Mouse (Mus musculus) left cerebral cortex, postnatal 25 days (tissue): Measurements from ENCODE around the gene Kcnj4. TPM values are rescaled to one million over a fixed set of nuclear protein-coding genes. Genes with fewer than 3 reads are reported as not detected.

Source experiments
- DNase-seq, 2 experiments: peaks; one replicate each; pipeline ENCODE4 v3.0.0; 2022; ENCODE audit warnings: low spot score in 2 of 2, mixed read lengths in 1 of 2
- intact Hi-C: fragments of 180-260 bp; cut with DNase I; formaldehyde crosslinking; loops from one replicate; pipeline ENCODE4 v1.15.1; 2025
- total RNA-seq, 2 experiments: library from RNA; stranded (reverse); gene quantifications; 2 replicates each; pipeline ENCODE4 v1.2.3; 2021

The Kcnj4 gene
- total RNA-seq, 2 experiments from 2014 or later, result 187 to 209 TPM

DNA sequence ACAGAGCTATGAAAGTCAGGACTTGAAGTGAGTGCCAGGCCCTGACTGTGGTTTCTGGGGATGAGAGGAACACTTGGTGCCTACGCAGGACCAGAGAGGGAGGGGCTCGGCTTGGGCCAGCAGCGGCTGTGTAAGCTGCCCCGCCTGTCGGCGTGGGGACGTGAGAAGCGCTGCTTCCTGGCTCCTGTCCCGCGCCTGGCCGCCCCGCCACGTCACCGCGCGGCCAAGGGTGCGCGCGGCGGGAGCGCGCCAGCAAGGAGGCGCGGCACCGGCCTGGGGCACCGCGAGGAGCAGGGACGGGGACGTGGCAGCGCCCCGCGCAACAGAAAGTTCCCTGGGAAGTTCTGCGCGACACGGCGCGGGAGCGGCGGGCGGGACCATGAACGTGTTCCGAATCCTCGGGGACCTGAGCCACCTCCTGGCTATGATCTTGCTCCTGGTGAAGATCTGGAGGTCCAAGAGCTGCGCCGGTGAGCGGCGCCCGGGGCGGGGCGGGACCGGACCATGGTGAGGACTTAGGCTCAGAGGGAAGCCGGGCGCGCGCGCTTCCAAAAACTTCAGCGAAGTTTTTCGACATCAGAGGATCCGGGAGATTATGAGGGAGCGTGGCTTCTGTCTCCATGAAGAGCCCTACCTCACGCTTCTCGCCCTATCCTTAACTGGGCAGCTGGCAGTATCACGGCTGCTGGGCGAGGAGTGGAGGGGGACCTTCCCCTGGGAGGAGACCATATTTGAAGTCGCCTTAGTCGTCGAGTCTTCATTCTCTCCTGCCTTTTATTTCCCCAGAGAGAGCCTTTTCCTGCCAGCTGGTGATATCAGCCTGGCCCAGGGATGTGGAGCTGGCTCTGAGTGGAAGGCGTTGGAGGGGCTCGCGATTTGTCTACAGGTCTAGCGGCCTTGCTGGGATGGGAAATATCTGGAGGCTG, 11.4 kb upstream of the Kcnj4 start, which contains the start of gene Kdelr3:
Gene Kdelr3 (plus strand): TSS at position 241 of the 926 bp plus-strand sequence.
- peak in 1 of 2 experiments; percentile 55 for DNase-seq

DNA sequence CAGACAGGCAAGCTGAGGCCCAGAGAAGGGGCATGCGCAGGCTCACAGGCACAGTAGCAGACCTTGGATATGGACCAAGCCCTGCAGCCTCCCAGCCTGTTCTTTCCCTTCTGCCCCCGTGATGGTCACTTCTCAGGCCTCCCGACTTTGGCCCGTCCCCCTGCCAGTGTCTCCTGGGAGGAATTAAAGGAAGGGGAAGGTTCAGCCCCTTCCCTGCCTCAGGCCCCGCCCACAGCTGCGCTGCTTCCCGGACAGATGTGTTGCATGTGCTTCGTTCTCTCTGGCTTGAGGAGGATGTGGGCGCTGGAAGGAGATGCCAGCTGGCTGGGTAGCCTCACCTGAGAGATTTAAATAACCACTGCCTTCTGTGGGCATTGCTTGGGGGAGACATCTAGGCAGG, 8.9 kb upstream of the Kcnj4 start:
- intact Hi-C loops, result no loop called here
- DNase-seq, result no peak

More for the DNA sequence above, 11.4 kb upstream of the Kcnj4 start, which contains the start of gene Kdelr3:
- intact Hi-C loops, result no loop called here

DNA sequence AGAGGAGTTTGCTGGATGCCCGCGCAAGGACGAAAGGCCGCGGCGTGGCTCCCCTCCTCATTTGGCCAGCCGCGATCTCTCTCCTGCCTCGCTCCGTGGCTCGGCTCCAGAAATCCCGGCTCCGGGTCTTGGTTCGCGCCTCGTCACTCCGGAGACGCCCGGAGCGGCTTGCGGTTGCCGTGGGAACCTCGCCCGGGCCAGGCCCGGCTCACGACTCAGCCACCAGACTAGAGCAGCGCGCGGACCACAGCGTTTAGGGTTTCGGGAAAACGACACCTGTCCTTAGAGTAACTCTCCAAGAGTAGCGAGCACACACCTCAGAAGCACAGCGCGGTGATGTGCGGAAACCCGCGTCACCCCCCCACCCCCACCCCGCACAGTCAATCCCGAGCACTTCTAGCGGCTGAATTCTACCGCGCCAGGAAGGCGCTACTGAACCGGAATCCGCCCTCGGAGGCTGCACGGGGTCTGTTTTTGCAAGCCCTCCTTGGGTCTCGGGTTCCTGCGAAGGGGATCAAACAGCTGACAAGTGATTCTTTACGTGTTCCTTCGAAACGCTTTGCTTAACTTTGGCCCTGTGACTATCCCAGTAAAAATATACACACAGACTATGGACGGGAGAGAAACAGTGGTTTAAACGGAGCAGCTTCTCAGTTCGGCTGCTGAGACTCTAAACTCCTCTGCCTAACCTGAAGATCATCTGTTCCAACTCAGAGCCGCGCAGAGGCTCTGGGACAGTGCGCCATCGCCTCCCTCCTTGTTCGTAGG, 6.7 kb upstream of the Kcnj4 start:
- DNase-seq, result peak; percentile 87 to 92
- intact Hi-C loops, result loop anchor here (2.0 kb wide), 1 partner anchor 35 kb away; the partner anchor contains the start of gene Ddx17

DNA sequence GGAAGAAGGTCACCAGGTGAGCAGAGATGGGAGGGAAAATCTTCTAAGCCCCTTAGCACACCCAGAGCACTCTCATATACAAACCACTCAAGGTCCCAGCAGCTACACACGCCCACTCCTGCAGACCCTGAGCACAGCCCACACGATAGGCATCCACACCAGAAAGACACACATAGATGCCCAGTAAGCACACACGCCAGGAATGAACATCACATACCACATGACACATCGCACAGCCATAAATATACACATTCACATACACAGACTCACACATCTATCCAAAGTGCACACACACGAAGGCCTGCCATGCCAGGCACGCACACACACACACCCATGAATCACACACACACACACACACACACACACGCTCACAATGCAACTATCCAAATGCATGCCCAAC, 5.4 kb upstream of the Kcnj4 start:
- DNase-seq, result peak; percentile 38 to 66
- intact Hi-C loops, result loop anchor here (2.0 kb wide), 1 partner anchor 36 kb away; the partner anchor contains the start of gene Ddx17

DNA sequence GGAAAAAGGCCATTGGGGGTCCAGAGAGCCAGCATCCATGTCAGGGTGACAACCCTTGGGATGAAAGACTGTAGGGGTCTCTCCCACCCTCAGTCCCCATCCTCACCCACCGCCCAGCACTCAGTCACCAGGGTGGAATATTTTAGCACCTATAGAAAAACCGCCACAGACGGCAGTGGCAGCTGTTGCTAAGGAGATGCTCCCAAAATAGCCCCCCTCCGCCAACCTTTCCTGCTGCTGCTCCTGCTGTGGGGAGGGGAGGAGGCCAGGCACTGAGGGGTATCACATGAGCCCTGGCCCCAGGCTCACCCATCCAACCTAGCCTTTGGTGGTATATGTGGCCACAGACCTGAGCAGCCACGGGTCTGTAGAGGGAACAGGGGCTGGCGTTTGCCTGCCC, 5.0 kb upstream of the Kcnj4 start:
- intact Hi-C loops, result loop anchor here (2.0 to 5.0 kb wide), 3 partner anchors 37 to 97 kb away; partner anchors contain the start of genes Ddx17 and Dmc1
- DNase-seq, result peak; percentile 65 to 86

DNA sequence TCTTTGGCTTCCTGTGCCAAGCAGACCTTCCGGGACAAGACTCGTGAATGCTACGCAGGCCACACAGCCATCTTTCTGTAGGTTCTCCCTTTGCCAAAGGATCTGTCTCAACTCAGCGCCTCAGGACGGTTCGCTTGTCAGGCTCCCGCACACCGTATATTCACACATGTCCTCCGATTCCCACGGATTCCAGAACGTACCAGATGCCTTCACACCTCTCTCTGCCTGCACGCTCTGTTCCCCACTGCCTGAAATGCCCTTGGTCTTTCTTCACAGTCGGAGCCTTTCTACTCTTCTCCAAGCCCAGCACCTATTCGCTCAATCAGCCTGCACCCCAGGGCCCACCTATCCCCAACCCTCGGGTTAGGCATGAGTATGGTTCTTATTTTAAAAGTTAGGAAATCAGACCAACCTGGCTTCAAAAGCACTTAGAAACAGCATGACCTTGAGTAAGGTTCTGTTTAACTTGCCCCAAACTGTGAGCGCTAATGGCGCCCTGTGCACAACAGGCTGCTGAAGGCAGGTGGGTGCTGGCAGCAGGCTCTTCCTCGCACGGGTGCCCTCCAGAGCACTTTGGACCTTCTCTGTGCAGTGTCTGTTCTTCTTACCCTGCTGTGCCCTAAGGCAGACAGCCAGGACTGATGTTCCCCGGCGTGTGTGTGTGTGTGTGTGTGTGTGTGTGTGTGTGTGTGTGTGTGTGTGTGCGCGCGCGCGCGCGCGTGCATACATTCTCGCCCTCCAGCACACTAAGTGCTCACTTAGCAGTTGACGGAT, 2.2 kb upstream of the Kcnj4 start:
- intact Hi-C loops, result loop anchor here (5.0 kb wide), 2 partner anchors 35 to 100 kb away; partner anchors contain the start of gene Dmc1
- DNase-seq, result peak in 1 of 2 experiments; percentile 80

DNA sequence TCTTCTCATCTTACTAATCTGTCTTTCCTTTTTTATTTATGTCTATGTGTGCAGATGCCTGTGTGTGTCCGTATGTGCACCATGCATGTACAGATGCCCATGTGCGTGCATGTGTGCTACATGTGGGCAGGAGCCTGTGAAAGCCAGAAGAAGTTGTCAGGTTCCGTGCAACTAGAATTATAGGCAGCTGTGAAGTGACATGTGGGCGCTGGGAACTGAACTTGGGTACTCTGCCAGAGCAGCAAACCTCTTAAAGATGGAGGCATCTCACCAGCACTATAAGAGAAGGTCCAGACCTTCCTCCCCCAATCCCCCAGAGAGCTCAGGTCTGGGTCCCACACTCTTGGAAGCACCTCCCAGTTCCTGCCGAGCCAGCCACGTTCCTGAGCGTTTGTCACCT, 1.4 kb upstream of the Kcnj4 start:
- intact Hi-C loops, result loop anchor here (5.0 kb wide), 2 partner anchors 34 to 101 kb away; partner anchors contain the start of gene Dmc1

DNA sequence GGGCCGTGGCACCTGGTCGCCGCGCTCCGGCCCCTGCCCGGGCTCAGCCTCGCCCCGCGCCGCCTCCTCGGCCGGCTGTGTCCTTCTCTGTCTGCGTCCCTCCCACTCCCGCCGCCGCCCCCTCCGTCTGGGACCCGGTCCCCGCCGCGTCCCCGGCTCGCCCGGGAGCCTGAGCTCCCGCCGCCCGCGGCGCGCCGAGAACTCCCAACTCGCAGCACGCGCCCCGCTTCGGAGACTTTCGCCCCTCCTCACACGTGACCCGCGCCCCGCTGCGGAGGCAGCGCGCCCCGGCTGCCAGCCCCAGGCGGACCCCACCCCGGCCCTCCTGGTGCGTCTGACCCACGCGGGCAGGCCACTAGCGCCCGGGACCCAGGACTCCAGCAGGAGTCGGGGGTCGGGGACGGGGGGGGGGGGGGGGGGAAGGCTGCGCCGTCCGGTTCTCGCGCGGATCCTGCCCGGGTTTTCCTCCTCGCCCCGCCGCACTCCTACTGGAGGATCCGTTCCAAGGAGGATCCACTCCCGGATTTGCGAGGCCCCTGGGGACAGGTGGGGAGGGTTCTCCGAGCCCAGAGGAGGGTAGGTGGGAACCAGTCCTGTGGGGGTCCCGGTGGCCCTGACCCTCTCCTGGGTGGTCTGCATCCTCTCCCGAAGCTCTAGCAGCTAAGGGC, 709 bp upstream of the Kcnj4 start:
- intact Hi-C loops, result loop anchor here (5.0 kb wide), 2 partner anchors 33 to 102 kb away; partner anchors contain the start of gene Dmc1
- DNase-seq, result peak; percentile 78 to 80

More for the DNA sequence above, 1.4 kb upstream of the Kcnj4 start:
- peak in 1 of 2 experiments; percentile 71 for DNase-seq

DNA sequence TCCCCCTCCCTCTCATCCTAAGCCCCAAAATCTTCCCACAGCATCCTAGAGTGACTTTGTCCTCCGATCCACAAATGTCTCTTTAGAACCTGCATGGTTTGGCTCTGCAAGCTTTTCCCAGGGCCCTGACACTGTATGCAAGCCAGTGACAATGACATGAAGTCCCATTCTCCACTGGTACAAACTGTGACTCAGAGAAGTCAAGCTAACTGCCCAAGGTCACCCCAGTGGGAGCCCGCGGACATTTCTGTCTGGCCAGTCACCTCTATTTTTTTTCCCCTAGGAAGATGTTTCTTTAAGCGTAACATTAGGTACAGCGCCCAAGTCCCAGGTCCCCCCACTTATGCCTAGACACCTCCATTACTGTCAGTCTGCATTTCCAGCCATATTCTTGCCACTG, 1.6 kb downstream of the Kcnj4 start:
- DNase-seq, result no peak
- intact Hi-C loops, result no loop called here

DNA sequence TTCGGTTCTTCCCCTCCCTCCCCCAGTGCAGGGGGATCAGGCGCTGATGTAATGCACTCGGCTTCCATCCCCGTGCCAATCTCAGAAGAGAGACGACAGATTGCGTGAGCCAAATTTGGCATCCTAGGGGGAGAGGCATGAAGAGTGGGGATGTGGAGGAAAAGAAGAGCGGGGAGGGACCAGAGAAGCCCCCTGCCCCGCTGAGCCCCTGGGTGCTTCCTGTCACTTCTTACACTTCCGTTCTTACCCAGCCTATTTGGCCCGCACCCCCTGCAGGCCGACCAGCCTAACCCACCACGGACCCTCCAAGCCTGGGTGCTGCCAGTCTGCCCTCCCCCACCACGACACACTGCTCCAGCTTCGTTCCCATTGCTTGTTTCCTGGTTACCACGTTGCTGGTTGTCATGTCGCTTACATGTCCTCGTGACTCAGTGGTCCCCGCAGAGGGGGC, 2.1 kb downstream of the Kcnj4 start:
- intact Hi-C loops, result no loop called here

DNA sequence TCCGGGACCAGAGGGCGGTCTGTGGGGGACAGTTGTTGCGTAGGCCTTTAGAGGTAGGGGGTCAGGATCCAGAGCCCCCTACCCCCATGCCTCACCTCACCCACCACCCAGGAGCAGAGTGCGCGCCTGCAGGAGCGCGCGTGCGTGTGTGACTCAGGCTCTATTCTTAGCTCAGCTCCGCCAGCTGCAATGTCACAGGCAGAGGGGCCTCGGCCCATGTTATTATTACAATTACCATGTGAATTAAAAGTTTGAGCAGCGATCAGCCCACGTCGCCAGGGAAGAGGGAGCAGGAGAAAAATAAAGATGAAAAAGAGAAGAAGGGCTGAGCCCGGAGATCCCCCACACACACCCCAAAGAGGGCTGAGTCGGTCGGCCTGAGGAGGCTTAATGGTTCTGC, 4.9 kb downstream of the Kcnj4 start:
- no peak for DNase-seq
- intact Hi-C loops, result no loop called here

More for the DNA sequence above, 2.1 kb downstream of the Kcnj4 start:
- peak; percentile 65 to 87 for DNase-seq

DNA sequence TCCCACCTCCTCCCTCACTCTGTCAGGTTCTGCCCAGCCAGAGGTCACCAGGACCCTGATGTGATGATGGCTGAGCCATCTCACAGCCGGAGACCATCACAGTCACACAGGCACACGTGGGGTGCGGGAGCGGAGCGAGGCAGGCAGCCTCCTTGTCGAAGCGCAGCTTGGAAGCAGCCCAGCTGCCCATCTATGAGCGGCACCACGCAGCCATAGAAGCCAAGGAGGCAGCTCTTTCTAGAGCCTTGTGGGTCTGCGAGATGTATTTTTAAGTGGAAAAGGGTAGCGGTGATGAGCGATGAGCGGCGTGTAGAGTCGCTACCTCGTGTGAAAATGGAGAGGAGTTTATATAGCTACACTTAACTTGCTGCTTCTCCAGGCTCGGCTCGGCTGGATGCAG, 11.5 kb downstream of the Kcnj4 start:
- peak; percentile 61 to 85 for DNase-seq
- intact Hi-C loops, result no loop called here

DNA sequence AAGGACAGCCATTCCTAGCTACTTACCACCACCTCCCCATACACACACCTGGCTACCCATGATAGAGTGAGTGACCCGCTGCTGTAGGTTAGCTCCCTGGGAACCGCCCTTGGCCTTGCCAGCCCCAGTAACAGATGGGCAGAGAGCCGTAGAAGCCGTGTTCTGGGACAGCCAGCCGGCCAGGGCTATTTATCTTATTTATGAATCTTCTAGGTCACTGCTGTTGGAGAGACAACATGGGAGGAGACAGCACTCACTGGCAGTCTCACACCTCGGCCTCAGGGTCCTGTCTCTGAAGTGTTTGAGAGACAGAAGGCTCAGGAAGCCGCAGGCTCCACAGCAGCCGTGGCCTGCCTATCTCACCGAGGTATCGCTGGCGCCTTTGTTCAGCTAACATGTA, 15.6 kb downstream of the Kcnj4 start:
- intact Hi-C loops, result no loop called here
- DNase-seq, result no peak

DNA sequence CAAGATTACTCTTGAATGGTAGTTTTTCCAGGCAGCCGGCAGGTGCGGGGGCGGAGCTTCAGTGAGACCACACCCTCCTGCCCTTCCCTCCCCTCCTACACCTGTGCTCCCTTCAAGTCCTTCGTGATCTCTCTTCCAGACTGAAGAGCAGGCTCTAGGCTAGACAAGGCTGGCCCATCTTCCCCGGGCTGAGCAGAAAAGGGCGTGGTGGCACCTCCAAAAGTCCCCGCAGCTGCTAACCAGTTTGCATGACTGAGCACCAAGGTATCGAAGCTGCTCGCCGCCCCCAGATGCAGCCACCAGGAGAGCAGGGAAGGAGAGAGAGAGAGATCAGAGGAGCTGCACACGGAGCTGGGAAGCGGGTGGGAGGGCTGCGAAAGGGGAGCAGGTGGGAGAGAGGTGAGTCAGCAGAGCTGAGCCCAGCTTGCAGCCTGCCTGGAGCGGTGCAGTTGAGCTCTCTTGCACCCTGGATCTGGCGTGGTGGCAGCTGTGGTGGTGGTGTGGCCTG, 23.8 kb downstream of the Kcnj4 start:
- intact Hi-C loops, result no loop called here
- peak; percentile 54 to 86 for DNase-seq

DNA sequence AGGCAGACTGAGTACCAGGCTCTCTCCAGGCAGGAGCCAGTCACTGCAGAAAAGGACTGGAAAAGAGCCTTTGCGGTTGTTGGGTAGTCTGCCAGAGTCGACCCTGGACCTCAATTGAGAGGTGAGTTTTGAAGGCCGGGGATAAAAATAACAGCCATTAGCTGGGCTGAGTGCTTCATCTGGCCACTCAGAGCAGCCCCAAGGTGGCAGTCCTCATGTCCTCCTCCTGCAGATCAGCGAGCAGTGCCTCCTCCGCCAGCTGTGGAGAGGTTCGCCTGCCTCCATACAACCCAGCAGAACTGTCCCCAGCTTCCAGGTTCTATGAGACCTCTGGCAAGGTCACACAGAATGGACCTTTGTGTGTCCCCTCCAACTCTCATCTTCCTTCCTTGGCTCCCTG, 27.8 kb downstream of the Kcnj4 start:
- DNase-seq, result no peak
- intact Hi-C loops, result no loop called here

DNA sequence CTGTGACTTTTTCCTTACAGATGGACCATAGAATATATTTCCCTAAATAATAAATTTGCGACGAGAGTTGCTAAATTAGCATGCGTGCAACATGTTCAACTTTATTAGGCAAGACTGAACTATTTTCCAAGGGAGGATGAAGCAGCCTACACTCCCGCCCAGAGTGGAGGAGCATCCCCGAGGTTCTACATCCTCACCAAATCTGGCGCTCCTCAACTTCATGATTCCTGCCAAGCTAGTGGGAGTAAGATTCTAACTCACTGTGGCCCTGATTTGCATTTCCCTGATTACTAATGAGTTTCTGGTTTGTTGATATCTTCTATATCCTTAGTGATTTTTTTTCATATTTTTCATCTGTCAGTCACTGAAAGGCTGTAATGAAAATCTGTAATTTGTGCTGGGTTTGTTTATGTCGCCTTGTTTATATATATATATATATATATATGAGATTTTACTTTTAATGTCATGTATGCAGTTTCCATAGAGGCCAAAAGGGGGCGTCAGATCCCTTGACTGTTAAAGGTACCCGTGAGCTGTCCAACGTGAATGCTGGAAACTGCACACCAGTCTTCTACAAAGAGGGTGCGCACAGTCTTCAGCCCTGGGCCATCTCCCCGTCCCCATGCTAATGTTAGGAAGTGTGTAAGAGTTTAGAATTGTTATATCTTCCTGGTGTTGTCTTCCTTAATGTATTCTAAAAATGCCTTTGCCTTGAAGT, 31.2 kb downstream of the Kcnj4 start:
- peak in 1 of 2 experiments; percentile 62 for DNase-seq
- intact Hi-C loops, result loop anchor here (5.0 kb wide), 1 partner anchor 34 kb away; the partner anchor contains the start of gene Kcnj4

DNA sequence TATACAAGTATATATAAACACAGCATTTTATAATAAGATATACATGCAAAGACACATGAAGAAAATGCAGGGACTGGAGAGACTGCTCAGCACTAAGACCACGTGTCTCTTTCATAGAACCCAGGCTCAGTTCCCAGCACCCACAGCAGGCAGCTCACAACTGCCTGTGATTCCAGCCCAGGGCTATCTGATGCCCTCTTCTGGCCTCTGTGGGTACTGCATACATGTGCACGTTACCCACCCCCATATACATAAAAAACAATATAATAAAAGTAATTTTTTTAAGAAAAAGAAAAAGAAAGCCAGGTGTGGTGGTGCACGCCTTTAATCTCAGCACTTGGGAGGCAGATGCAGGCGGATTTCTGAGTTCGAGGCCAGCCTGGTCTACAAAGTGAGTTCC, 32.0 kb downstream of the Kcnj4 start:
- intact Hi-C loops, result loop anchor here (5.0 kb wide), 1 partner anchor 34 kb away; the partner anchor contains the start of gene Kcnj4
- no peak for DNase-seq
